Mouse (Mus musculus): ENCODE results near the gene Prdx2.

Gene Prdx2

DNA sequence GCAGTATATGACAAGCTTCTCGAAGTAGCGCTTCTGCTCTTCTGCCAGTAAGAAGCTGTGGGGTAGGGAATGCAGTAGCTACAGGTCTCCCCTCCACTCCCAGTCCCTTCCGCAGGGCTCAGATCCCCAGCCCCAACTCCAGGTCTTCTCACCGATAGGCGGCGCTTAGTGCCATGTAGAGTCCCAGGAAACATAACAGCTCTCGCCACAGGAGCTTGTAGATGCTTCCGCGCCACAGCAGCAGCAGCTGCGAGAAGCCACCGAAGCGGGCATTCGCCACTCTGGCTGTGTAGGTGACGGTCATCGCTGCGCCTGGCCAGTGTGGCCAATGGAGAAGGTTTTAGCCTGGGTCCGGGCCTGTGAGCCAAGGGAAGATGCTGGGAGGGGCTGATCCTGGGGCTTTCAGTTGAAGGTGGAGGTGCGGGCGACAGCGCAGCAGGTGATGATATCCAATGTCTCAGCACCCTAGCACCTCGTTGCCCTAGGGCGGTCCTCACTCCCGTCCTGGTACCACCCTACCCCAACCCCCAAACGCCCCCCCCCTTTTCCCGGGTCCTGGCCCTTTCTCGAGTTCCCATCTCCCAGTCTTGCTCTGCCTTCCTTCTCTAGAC, 43.9 kb downstream of the Prdx2 start:
- peak; percentile 83 for DNase-seq

DNA sequence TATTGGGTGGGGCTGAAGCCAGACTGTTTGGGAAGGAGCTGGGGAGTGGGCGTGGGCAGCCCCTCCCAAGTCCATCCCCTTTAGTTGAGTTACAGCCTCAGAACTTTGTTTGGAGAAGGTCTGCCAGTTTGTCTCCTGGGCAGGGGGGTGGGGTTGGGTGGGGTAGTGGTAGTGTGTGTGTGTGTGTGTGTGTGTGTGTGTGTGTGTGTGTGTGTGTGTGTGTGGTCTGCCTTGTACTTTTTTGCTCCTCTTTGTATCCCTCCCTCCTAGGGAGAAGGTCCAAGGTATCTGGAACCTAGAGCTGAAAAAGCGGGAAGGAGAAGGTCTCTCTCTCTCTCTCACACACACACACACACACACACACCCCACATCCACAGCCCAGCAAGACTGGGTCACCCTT, 45.0 kb downstream of the Prdx2 start, which contains the start of gene Best2:
Gene Best2 (minus strand): TSS at position 101 of the 400 bp plus-strand sequence.
- no peak for DNase-seq

DNA sequence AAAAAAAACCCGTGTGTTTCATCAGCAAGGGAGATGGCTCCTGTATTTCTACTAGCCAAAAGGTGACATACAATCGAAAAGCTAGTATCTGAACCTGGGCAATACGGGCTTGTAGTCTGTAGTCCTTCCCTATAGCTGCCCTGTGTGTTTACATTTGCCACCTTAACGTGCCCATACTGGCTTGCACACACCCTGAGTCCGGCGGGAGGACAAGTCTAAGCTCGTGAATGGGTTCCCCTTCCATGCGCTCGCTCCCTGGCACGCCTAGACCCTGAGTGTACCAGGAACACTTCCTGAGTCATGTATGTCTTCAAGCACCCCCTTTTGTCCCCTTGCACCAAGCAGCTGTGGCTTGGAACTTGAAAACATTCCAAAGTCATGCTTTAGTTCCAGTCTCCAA, 47.3 kb downstream of the Prdx2 start:
- DNase-seq, result no peak

DNA sequence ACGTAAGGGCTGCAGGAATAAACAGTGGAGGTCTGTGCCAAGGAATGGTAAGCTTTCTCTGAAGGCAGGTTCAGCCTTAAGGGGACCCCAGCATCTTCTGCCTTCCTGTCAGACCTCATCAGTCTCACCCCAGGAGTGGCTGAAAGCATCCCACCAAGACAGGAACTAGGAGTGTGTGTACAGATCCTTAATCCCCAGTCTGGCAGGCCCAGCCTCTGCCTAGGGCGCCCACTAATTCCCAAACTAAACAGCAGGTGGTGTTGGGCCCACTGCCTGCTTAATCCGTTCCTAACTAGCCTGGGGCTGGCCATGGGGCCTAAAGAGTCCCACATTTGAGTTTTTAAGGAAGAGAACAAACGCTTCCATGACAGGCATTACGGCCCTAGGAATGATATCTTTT, 47.8 kb downstream of the Prdx2 start:
- no peak for DNase-seq

DNA sequence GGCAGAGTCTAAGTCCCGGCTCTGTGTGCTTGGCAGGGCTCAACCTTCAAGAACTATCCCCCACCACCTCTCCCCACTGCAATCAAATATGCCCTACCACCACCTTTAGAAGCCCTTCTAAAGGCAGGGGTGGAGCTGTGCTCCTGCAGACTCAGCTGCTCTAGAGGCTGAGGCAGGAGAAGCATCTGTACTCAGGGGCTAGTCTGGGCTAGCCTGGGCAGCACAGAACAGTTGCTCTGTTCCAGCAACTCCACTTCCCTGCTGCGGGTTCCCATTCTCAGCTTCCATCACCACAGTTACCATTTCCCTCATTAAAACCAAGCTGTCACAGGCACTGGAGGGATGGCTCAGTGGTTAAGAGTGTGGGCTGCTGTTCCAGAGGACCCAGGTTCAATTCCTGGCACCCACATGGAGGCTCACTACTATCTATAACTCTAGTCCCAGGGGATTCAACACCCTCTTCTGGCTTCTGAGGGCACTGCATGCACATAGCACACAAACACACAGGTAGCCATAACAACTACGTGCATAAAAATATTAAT, 52.2 kb downstream of the Prdx2 start:
- no peak for DNase-seq

DNA sequence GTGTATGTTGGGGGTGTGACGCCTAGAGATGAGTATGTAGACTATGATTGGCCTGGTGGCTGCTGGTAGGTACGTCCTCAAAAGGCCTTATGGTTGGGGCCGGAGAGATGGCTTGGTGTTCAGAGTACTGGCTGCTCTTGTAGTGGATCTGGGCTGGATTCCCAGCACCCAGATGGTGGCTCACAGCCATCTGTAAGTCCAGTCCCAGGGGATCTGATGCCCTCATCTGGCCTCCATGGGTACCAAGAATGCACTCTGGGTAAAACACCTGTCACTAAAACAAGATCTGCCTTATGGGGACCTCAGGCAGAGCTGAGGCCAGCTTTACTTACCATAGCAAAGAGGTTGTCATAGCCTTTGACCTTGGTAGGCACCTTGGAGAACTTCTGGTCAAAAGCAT, 54.5 kb downstream of the Prdx2 start:
- DNase-seq, result no peak
